ENCODE assay signal across 8 mouse cellular contexts in genomic region chr15:63998410-63998765, GRCm38 (mm10).
DNase-seq lines count a peak whose midpoint lies in the region; ATAC-seq and TF ChIP-seq lines count a peak whose summit lies in the region.

No protein-coding gene starts in this region.

- WGBS in heart, embryonic 16.5 days, result 1% methylated on average over 16 of the region's 16 CpGs
- 3% methylated on average over 16 of the region's 16 CpGs for WGBS in bone marrow, adult 2 months
- WGBS in hindbrain, embryonic 14.5 days, result under 1% methylated on average over 16 of the region's 16 CpGs
- WGBS in midbrain, embryonic 12.5 days, result 2% methylated on average over 16 of the region's 16 CpGs

- peak overlapping the region; percentile 92 for H3K4me3 ChIP-seq in heart, embryonic 16.5 days (ENCODE audit: low read length)
- peak overlapping the region; percentile 84 for H3K4me3 ChIP-seq in bone marrow, adult 2 months (replicated peaks; ENCODE audit: control insufficient read depth, low read depth, low read length)
- peak overlapping the region; percentile 88 for H3K4me3 ChIP-seq in hindbrain, embryonic 14.5 days (replicated peaks; ENCODE audit: low read length)
- peak overlapping the region; percentile 87 for H3K4me3 ChIP-seq in midbrain, embryonic 12.5 days

- no peaks in the 10 kb centered on the region for H3K36me3 ChIP-seq in heart, embryonic 16.5 days (ENCODE audit: control insufficient read depth, insufficient read depth)
- no peaks in the 10 kb centered on the region for H3K36me3 ChIP-seq in hindbrain, embryonic 14.5 days (replicated peaks; ENCODE audit: control insufficient read depth, insufficient read depth)
- H3K36me3 ChIP-seq in midbrain, embryonic 12.5 days, result no peaks in the 10 kb centered on the region

- ATAC-seq in heart, embryonic 16.5 days (replicated peaks; ENCODE audit: extremely low read depth, insufficient read depth, low FRiP score), result peak; percentile 53
- peak; percentile 76 for ATAC-seq in hindbrain, embryonic 14.5 days (ENCODE audit: low FRiP score)
- ATAC-seq in midbrain, embryonic 12.5 days (ENCODE audit: low FRiP score, low read depth), result peak; percentile 77

- H3K4me1 ChIP-seq in heart, embryonic 16.5 days (ENCODE audit: control insufficient read depth, insufficient read depth, low read length), result peaks cover 34% of the 10 kb centered on the region
- peaks cover 7% of the 10 kb centered on the region for H3K4me1 ChIP-seq in bone marrow, adult 2 months (ENCODE audit: control insufficient read depth, insufficient read depth, low read length)
- H3K4me1 ChIP-seq in hindbrain, embryonic 14.5 days (replicated peaks; ENCODE audit: control insufficient read depth, insufficient read depth, low read length), result peaks cover 14% of the 10 kb centered on the region
- peaks cover 22% of the 10 kb centered on the region for H3K4me1 ChIP-seq in midbrain, embryonic 12.5 days

- no peaks in the 10 kb centered on the region for H3K27me3 ChIP-seq in heart, embryonic 16.5 days (ENCODE audit: control insufficient read depth, insufficient read depth, low read length)
- H3K27me3 ChIP-seq in hindbrain, embryonic 14.5 days (ENCODE audit: control insufficient read depth, insufficient read depth, low read length), result no peaks in the 10 kb centered on the region
- no peaks in the 10 kb centered on the region for H3K27me3 ChIP-seq in midbrain, embryonic 12.5 days

- H3K4me2 ChIP-seq in heart, embryonic 16.5 days (ENCODE audit: low read depth, low read length), result peak overlapping the region; percentile 80
- H3K4me2 ChIP-seq in hindbrain, embryonic 14.5 days (replicated peaks), result peak overlapping the region; percentile 70
- peak overlapping the region; percentile 68 for H3K4me2 ChIP-seq in midbrain, embryonic 12.5 days (replicated peaks)

- no peaks in the 10 kb centered on the region for H3K9me3 ChIP-seq in heart, embryonic 16.5 days (replicated peaks; ENCODE audit: control insufficient read depth, low read length)
- no peaks in the 10 kb centered on the region for H3K9me3 ChIP-seq in hindbrain, embryonic 14.5 days (ENCODE audit: control insufficient read depth, low read length)
- no peaks in the 10 kb centered on the region for H3K9me3 ChIP-seq in midbrain, embryonic 12.5 days

- H3K27ac ChIP-seq in heart, embryonic 16.5 days (ENCODE audit: low read length), result peak overlapping the region; percentile 66
- H3K27ac ChIP-seq in bone marrow, adult 2 months (ENCODE audit: control insufficient read depth, insufficient read depth, low read depth, low read length, poor library complexity), result peak overlapping the region; percentile 91
- peak overlapping the region; percentile 96 for H3K27ac ChIP-seq in hindbrain, embryonic 14.5 days
- H3K27ac ChIP-seq in midbrain, embryonic 12.5 days (replicated peaks), result peak overlapping the region; percentile 96

- peak overlapping the region; percentile 73 for H3K9ac ChIP-seq in heart, embryonic 16.5 days (ENCODE audit: low read length)
- H3K9ac ChIP-seq in hindbrain, embryonic 14.5 days, result peak overlapping the region; percentile 94
- peak overlapping the region; percentile 45 for H3K9ac ChIP-seq in midbrain, embryonic 12.5 days (replicated peaks)

- no peak for DNase-seq in heart, adult 8-10 months (ENCODE audit: low spot score)
- no peak for DNase-seq in hindbrain, embryonic 14.5 days (ENCODE audit: low spot score)
- no peak for DNase-seq in adrenal gland, adult 2 months
- DNase-seq in spleen, postnatal 10 days (ENCODE audit: low spot score in 2 of 2), result no peak
- DNase-seq in adipocyte (ENCODE audit: low spot score), result no peak

- peak; percentile 10; the same call in 1 of the 2 replicates for TF ChIP-seq CTCF in bone marrow, adult 2 months (IDR thresholded peaks at IDR 0.05; ENCODE audit: control insufficient read depth, insufficient read depth, low read length)

- TF ChIP-seq POLR2A in bone marrow, adult 2 months (IDR thresholded peaks at IDR 0.05; ENCODE audit: borderline replicate concordance, control insufficient read depth, low read depth, low read length), result no peak
